Mouse (Mus musculus): ENCODE data around the gene Aif1. TPM values are rescaled to one million over a fixed set of nuclear protein-coding genes. Genes with fewer than 3 reads are reported as not detected.

Gene Aif1
- polyA plus RNA-seq, 1 experiment from 2014 or later, result 20.0 TPM

DNA sequence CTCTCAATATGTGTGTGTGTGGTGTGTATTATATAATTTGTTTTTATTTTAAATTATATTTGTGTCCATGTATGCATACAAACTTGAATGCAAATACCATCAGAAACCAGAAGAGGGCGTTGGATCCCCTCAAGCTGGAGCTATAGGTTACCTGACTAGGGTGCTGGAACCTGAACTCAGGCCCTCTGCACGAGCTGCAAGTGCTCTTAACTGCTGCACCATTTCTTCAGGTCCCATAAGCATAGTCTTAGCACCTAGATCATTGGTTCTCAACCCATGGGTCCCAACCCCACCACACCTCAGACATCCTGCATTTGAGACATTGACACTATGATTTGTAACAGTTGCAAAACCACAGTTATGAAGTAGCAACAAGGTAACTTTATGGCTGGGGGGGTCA is 15.9 kb upstream of the Aif1 start:
- peaks cover 18% of the 10 kb centered on the region for H3K27me3 ChIP-seq (replicated peaks; ENCODE audit: control insufficient read depth, insufficient read depth, low read length)
- no peaks in the 10 kb centered on the region for H3K9me3 ChIP-seq (ENCODE audit: control insufficient read depth, low read length)
- 56% methylated on average over 2 of the region's 2 CpGs for WGBS
- H3K9ac ChIP-seq (ENCODE audit: low read depth, low read length), result no peak overlapping the region
- DNase-seq (ENCODE audit: low spot score), result no peak
- no peak for ATAC-seq (replicated peaks; ENCODE audit: low FRiP score)
- H3K4me2 ChIP-seq, result no peak overlapping the region
- no peaks in the 10 kb centered on the region for H3K36me3 ChIP-seq (ENCODE audit: control insufficient read depth, insufficient read depth, low read length)
- H3K4me1 ChIP-seq (replicated peaks; ENCODE audit: control insufficient read depth, insufficient read depth, low read length), result peaks cover 22% of the 10 kb centered on the region
- no peak overlapping the region for H3K27ac ChIP-seq (ENCODE audit: low read depth, low read length)
- no peak overlapping the region for H3K4me3 ChIP-seq (ENCODE audit: low read depth, low read length)

DNA sequence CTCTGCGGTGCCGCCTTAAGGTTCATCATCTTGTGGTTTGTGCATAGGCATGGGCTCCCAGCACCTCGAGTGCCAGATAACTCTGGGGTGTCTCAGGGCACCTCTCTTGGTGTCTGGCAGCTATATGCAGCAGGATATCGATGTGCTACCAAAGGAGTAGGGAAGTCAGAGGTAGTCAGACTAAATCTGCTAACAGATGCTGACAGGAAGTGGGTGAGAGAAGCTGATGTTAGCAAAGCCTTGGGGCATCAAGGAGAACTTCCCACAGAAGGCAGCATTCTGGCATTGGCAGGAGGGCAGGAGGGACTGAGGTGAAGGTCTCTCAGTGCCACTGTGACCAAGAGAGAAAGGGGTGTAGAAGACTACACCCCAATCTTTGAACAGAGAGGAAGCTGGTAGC is 14.2 kb upstream of the Aif1 start:
- peak overlapping the region; percentile 14; the same call in 1 of the 2 replicates for H3K9ac ChIP-seq (ENCODE audit: low read depth, low read length)
- DNase-seq (ENCODE audit: low spot score) (no peak), ATAC-seq (replicated peaks; ENCODE audit: low FRiP score) (no peak)
- H3K27ac ChIP-seq (ENCODE audit: low read depth, low read length), result peak overlapping the region; percentile 68; the same call in 1 of the 2 replicates
- 38% methylated on average over 4 of the region's 4 CpGs for WGBS
- peaks cover 10% of the 10 kb centered on the region for H3K27me3 ChIP-seq (replicated peaks; ENCODE audit: control insufficient read depth, insufficient read depth, low read length)
- H3K4me2 ChIP-seq, result peak overlapping the region; percentile 39
- H3K36me3 ChIP-seq (ENCODE audit: control insufficient read depth, insufficient read depth, low read length), result no peaks in the 10 kb centered on the region
- H3K9me3 ChIP-seq (ENCODE audit: control insufficient read depth, low read length), result no peaks in the 10 kb centered on the region
- H3K4me3 ChIP-seq (ENCODE audit: low read depth, low read length), result peak overlapping the region; percentile 5; the same call in 1 of the 2 replicates
- peaks cover 28% of the 10 kb centered on the region for H3K4me1 ChIP-seq (replicated peaks; ENCODE audit: control insufficient read depth, insufficient read depth, low read length)

DNA sequence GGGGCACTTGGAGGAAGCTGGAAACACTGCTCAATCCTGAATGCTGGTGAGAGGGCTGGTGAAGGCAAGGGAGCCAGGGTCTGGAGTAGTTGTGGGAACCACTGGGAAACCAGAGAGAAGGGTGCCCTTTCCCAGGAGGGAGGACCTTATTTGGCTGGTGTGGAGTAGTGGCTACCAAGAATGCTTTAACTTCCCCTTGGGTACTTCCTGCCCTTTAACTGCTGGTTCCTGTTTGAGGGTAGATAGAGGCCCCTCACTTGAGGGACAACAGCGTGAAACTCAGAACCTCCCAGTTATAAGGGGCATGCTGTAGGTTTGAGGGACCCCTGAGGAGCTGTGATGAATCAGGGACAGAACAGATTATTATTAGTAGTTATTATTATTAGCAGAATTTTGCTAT is 13.3 kb upstream of the Aif1 start:
- DNase-seq (ENCODE audit: low spot score), result no peak
- peak overlapping the region; percentile 68; the same call in 1 of the 2 replicates for H3K27ac ChIP-seq (ENCODE audit: low read depth, low read length)
- peaks cover under 1% of the 10 kb centered on the region; the same call in 1 of the 2 replicates for H3K27me3 ChIP-seq (replicated peaks; ENCODE audit: control insufficient read depth, insufficient read depth, low read length)
- H3K36me3 ChIP-seq (ENCODE audit: control insufficient read depth, insufficient read depth, low read length), result no peaks in the 10 kb centered on the region
- H3K9me3 ChIP-seq (ENCODE audit: control insufficient read depth, low read length), result no peaks in the 10 kb centered on the region
- peaks cover 19% of the 10 kb centered on the region for H3K4me1 ChIP-seq (replicated peaks; ENCODE audit: control insufficient read depth, insufficient read depth, low read length)
- 50% methylated on average over 1 of the region's 1 CpGs for WGBS
- H3K4me3 ChIP-seq (ENCODE audit: low read depth, low read length), result no peak overlapping the region
- H3K4me2 ChIP-seq, result peak overlapping the region; percentile 39
- ATAC-seq (replicated peaks; ENCODE audit: low FRiP score), result no peak
- 0 out of 2 replicates have a peak overlapping the region, but pooled peaks have one; percentile 30 for H3K9ac ChIP-seq (ENCODE audit: low read depth, low read length)

DNA sequence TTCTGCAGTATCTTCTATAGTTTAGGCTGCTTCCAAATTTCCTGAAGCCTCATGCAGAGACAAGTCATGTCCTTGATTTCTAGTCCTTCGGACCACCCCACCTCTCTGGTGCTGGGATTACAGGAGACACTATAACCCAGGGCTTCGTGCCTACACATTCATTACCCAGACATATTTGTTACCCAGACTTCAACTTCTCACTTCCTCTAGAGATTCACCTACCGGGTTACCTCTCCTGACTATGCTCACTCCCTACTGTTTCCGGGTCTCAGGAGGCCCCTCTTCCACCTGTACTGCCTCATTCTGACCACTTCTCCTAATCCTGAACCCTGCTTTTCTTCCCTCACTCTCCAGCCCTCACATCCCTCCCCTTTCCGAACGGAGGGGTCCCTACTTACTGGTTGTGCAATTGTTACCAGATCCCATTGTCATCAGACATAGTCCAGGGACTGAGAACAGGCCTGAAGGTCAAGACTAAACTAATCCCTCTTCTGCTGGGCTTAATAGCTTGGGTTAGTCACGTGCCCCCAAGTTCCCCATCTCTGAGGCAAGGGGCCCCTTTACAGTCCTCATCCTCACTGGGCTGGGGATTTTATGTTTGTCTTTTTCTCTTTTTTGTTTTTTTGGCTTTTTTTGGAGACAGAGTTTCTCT is 12.2 kb upstream of the Aif1 start, which contains the start of gene Lst1:
Gene Lst1, minus strand, starts transcription at position 481 of the 652 bp plus-strand sequence.
- 0 out of 2 replicates have a peak within 1 kb of the TSS, but pooled peaks have one; percentile 30 for H3K9ac ChIP-seq (ENCODE audit: low read depth, low read length)
- peak within 1 kb of the TSS; percentile 5; the same call in 1 of the 2 replicates for H3K4me3 ChIP-seq (ENCODE audit: low read depth, low read length)
- DNase-seq (ENCODE audit: low spot score) (no peak), ATAC-seq (replicated peaks; ENCODE audit: low FRiP score) (no peak)
- 50% methylated on average over 7 of the region's 7 CpGs for WGBS
- no peaks in the 10 kb centered on the region for H3K36me3 ChIP-seq (ENCODE audit: control insufficient read depth, insufficient read depth, low read length)
- peaks cover 14% of the 10 kb centered on the region for H3K4me1 ChIP-seq (replicated peaks; ENCODE audit: control insufficient read depth, insufficient read depth, low read length)
- peak within 1 kb of the TSS; percentile 67 for H3K4me2 ChIP-seq
- H3K27me3 ChIP-seq (replicated peaks; ENCODE audit: control insufficient read depth, insufficient read depth, low read length), result no peaks in the 10 kb centered on the region
- peak within 1 kb of the TSS; percentile 81 for H3K27ac ChIP-seq (ENCODE audit: low read depth, low read length)
- no peaks in the 10 kb centered on the region for H3K9me3 ChIP-seq (ENCODE audit: control insufficient read depth, low read length)

DNA sequence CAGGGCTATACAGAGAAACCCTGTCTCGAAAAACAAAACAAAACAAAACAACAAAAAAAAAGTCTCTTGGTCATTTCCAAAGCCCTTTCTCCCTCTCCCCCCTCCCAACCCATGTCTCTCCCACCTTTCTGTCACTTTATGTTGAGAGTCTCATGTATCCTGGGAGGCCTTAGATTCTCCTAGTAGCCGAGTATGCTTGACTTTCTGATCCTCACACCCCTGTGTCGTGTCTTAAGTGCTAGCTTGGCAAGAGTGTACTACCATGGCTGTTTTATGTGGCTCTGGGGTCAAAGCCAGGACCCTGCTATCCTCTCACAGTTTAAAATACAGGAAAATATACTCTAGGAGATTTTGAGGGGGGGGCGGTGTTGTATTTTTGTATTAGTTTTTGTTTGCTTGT is 11.5 kb upstream of the Aif1 start:
- H3K4me2 ChIP-seq, result peak overlapping the region; percentile 67; the same call in 1 of the 2 replicates
- no peak for ATAC-seq (replicated peaks; ENCODE audit: low FRiP score)
- H3K27ac ChIP-seq (ENCODE audit: low read depth, low read length), result peak overlapping the region; percentile 81; the same call in 1 of the 2 replicates
- H3K4me1 ChIP-seq (replicated peaks; ENCODE audit: control insufficient read depth, insufficient read depth, low read length), result peaks cover 14% of the 10 kb centered on the region
- no peaks in the 10 kb centered on the region for H3K27me3 ChIP-seq (replicated peaks; ENCODE audit: control insufficient read depth, insufficient read depth, low read length)
- DNase-seq (ENCODE audit: low spot score), result no peak
- H3K4me3 ChIP-seq (ENCODE audit: low read depth, low read length), result peak overlapping the region; percentile 5; the same call in 1 of the 2 replicates
- no peak overlapping the region for H3K9ac ChIP-seq (ENCODE audit: low read depth, low read length)
- WGBS, result 67% methylated on average over 4 of the region's 4 CpGs
- no peaks in the 10 kb centered on the region for H3K36me3 ChIP-seq (ENCODE audit: control insufficient read depth, insufficient read depth, low read length)
- H3K9me3 ChIP-seq (ENCODE audit: control insufficient read depth, low read length), result no peaks in the 10 kb centered on the region

DNA sequence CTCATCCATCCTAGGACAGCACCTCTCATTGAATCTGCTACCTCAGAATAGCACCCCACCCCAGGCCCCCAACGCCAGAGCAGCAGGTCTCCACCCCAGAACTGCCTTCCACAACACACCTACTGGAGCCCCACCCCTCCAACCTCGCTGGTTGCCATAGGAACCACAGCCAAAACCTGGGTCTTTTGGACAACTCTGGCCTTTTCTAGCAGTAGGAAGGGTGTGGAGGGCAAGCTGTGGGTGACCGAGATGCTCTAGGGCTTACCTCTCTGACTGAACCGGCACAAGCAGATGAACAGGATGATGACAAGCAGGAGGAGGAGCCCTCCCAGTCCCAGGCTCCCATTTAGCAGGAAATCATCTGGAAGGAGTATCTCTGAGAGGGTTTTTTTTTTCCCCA is 10.8 kb upstream of the Aif1 start:
- ATAC-seq (replicated peaks; ENCODE audit: low FRiP score) (no peak; the same call in 1 of the 2 replicates), DNase-seq (ENCODE audit: low spot score) (no peak)
- H3K4me3 ChIP-seq (ENCODE audit: low read depth, low read length), result peak overlapping the region; percentile 58
- peaks cover 14% of the 10 kb centered on the region for H3K4me1 ChIP-seq (replicated peaks; ENCODE audit: control insufficient read depth, insufficient read depth, low read length)
- peak overlapping the region; percentile 67 for H3K4me2 ChIP-seq
- H3K27ac ChIP-seq (ENCODE audit: low read depth, low read length), result peak overlapping the region; percentile 81
- H3K9me3 ChIP-seq (ENCODE audit: control insufficient read depth, low read length), result no peaks in the 10 kb centered on the region
- peak overlapping the region; percentile 60 for H3K9ac ChIP-seq (ENCODE audit: low read depth, low read length)
- 3% methylated on average over 4 of the region's 4 CpGs for WGBS
- no peaks in the 10 kb centered on the region for H3K36me3 ChIP-seq (ENCODE audit: control insufficient read depth, insufficient read depth, low read length)
- H3K27me3 ChIP-seq (replicated peaks; ENCODE audit: control insufficient read depth, insufficient read depth, low read length), result no peaks in the 10 kb centered on the region

DNA sequence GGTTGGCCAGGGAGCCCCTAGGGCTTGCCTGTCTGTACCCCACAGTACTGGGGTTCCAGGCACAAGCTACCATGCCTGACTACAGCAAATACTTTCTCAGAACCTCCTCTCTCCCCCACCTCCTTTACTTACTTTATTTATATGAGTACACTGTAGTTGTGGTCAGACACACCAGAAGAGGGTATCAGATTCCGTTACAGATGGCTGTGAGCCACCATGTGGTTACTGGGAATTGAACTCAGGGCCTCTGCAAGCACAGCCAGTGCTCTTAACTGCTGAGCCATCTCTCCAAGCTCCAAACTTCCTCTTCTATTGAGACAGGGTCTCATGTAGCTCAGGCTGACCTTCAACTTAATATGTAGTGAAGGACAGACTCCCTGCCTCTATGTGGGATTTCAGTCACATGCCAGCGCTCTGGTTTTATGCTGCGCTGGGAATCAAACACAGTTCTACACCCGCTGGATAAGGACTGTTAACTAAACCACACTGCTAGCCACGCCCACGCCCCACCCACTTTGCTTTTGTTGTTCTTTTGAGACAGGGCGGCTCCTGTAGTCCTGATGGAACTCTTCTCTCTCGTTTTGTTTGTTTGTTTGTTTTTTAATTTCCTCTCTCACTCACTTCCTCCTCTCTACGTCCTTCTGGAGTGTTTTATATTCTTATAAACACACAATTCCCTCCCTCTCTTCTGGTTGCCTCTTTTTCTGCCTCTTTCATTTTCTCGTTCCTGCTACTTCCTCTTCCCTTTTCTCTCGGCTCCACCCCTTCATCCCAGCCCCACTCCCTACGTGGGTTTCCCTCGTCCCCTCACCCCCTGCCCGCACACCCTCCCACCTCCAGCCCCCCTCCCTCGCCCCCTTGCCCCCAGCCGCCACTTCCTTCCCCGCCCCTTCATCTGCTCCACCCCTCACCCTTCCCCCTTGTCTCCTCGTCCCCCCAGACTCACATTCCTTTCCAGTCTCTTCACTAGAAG is 10.1 kb upstream of the Aif1 start:
- Histone ChIP-seq H3K36me3 (ENCODE audit: control insufficient read depth, insufficient read depth, low read length) (no peaks in the 10 kb centered on the region), H3K4me3 (ENCODE audit: low read depth, low read length) (peak overlapping the region; percentile 58), H3K4me2 (peak overlapping the region; percentile 67), H3K27ac (ENCODE audit: low read depth, low read length) (peak overlapping the region; percentile 81), H3K27me3 (replicated peaks; ENCODE audit: control insufficient read depth, insufficient read depth, low read length) (no peaks in the 10 kb centered on the region), H3K9me3 (ENCODE audit: control insufficient read depth, low read length) (no peaks in the 10 kb centered on the region), H3K4me1 (replicated peaks; ENCODE audit: control insufficient read depth, insufficient read depth, low read length) (peaks cover 14% of the 10 kb centered on the region), H3K9ac (ENCODE audit: low read depth, low read length) (peak overlapping the region; percentile 60)
- peak; percentile 67; the same call in 1 of the 2 replicates for ATAC-seq (replicated peaks; ENCODE audit: low FRiP score)
- under 1% methylated on average over 18 of the region's 18 CpGs for WGBS
- peak; percentile 75 for DNase-seq (ENCODE audit: low spot score)

DNA sequence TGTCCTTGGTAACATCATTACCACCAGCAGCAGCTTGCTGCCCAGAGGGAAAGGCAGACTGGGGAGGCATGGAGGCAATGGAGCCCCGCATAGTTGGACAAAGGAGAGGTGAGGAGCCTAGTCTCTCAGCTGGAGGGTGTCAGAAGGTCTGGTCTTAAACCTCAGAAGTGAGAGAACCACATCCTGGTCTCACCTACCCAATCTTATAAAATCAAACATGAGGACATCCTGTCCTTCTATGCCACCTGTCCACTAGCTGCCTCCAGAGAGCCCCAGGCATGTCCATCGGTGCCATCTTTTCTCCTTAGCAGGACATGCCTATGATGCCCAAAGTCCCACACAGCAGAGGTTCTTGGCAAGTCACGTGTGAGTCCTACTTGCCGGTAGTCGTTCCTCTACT is 4.2 kb upstream of the Aif1 start:
- no peaks in the 10 kb centered on the region for H3K27me3 ChIP-seq (replicated peaks; ENCODE audit: control insufficient read depth, insufficient read depth, low read length)
- H3K4me1 ChIP-seq (replicated peaks; ENCODE audit: control insufficient read depth, insufficient read depth, low read length), result 0 out of 2 replicates have a peak, but pooled peaks cover 2% of the 10 kb centered on the region
- H3K27ac ChIP-seq (ENCODE audit: low read depth, low read length), result no peak overlapping the region
- DNase-seq (ENCODE audit: low spot score) (no peak), ATAC-seq (replicated peaks; ENCODE audit: low FRiP score) (no peak)
- 76% methylated on average over 5 of the region's 5 CpGs for WGBS
- no peak overlapping the region for H3K4me2 ChIP-seq
- no peak overlapping the region for H3K9ac ChIP-seq (ENCODE audit: low read depth, low read length)
- no peaks in the 10 kb centered on the region for H3K36me3 ChIP-seq (ENCODE audit: control insufficient read depth, insufficient read depth, low read length)
- H3K4me3 ChIP-seq (ENCODE audit: low read depth, low read length), result no peak overlapping the region
- no peaks in the 10 kb centered on the region for H3K9me3 ChIP-seq (ENCODE audit: control insufficient read depth, low read length)
